Mouse (Mus musculus) regulatory T cell (primary cell): ENCODE results near the gene Fgfr2.

Source experiments
- in situ Hi-C: fragments of 300-600 bp; cut with MboI, MseI; formaldehyde crosslinking; loops from one replicate; pipeline ENCODE4 v1.15.1; 2025; ENCODE audit warnings: high pct_unique_total_duplicates

The Fgfr2 gene

GRCm38 (mm10) chr7:132702492-132703070, 420.6 kb downstream of the Fgfr2 start:
- in situ Hi-C loops: no loop called here

DNA sequence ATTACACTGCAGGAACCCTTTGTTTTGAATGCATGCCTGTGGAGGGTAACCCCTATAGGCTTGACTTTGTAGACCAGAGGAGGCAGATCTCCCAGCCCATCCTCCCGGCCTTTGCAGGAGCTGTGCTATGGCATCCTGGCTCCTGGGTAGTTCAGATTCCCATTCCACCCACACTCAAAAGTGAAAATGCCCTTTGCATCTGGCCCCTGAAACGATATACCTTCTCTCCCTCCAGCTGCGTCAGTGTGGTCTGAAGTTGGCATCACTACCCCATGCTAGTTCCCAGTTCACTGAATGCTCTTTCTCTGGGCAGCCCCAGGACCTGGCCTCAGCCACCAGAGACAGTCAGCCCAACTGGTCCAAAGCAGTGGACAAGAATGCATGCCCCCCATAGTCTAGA, 421.1 kb downstream of the Fgfr2 start:
- in situ Hi-C loops: no loop called here

DNA sequence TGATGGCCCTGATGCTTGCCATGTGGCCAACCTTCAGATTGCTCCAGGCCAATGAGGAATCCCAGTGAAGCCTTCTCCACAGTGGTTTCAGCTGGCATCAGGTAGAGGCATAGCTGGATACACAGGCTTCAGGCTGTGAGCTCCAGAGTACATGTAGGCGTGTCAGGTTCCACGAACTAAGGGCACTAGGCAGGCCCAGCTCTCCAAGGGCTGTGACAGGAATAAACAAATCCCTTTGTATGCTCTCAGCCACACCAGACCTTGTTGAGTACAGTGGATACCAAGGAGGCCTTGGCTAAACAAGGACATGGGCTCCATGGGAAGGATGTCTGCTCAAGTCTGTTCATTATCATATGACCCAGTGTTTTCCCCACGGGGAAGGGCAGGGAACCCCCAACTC, 421.7 kb downstream of the Fgfr2 start:
- in situ Hi-C loops: no loop called here

GRCm38 (mm10) chr7:132700107-132700506, 423.0 kb downstream of the Fgfr2 start:
- in situ Hi-C loops: no loop called here

GRCm38 (mm10) chr7:132699639-132700038, 423.5 kb downstream of the Fgfr2 start:
- in situ Hi-C loops: no loop called here

DNA sequence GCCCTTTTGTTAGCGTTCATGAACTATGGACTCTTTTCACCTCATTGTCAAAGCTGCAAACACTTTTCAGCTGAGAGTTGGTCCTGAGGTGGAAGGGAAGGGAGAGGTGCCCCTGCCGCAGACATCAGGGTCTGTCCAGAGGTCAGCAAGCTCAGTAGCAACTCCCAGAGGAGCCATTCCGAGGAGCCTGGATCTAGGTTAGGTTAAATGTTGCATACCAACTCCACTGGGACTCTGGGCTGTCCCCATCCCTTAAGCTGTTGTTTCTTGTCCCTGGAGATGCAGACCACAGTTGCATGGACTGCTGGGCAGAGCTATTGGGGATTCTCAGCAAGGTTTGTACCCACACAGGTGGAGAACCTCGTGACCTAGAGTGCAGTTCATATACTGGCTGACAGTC, 424.0 kb downstream of the Fgfr2 start:
- in situ Hi-C loops: no loop called here

- in situ Hi-C loops: no loop called here
Observed at GRCm38 (mm10) chr7:132698737-132699136, 424.4 kb downstream of the Fgfr2 start.

DNA sequence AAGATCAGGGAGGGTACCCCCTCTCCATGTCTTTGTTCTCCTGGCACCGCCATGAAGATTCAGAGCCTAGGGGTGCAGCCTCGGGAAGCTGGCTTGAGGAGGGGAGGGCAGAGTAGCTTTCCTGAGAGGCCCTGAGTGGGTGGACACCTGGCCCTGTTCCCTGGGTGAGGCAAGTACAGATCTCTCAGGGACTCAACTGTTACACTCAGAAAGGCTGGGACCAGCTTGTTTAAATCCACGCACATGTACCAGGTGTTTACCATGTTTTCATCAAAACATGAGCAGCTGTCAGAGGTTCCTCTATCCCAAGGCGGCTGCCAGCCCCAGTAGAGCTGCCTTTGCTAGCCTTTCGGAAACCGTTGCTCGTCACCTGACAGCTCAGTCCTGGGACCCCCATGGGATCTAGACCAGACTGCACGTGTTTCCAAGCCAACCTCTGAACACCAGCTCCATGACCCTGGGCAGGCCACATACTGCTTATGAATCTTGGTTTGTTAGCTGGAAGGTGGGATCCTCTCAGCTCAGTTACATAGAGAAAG, 425.8 kb downstream of the Fgfr2 start:
- in situ Hi-C loops: no loop called here

DNA sequence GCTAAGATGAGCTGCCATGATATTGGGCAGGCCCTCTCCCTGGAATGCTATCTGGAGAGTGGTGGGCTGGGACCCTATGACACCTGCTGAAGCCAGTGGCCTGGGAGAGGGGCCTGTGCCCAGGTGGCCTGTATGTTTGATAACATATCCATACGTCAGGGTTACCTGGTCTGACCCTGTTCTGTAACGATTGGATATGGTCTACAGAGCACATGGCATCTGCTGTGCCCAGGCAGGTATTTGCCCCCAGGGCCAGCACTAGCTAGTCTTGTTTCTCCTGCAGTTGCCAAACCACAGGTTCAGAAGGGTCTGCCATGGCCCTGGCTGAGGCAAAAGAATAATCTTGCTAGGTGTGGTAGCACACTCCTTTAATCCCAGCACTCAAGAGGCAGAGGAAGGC, 429.6 kb downstream of the Fgfr2 start:
- in situ Hi-C loops: no loop called here

- in situ Hi-C loops: no loop called here
Observed at GRCm38 (mm10) chr7:132692719-132693118, 430.4 kb downstream of the Fgfr2 start.

GRCm38 (mm10) chr7:132690716-132691472, 432.3 kb downstream of the Fgfr2 start:
- in situ Hi-C loops: no loop called here

GRCm38 (mm10) chr7:132689722-132690121, 433.4 kb downstream of the Fgfr2 start:
- in situ Hi-C loops: no loop called here

- in situ Hi-C loops: no loop called here
Observed at GRCm38 (mm10) chr7:132688721-132689120, 434.4 kb downstream of the Fgfr2 start.

GRCm38 (mm10) chr7:132687897-132688296, 435.3 kb downstream of the Fgfr2 start:
- in situ Hi-C loops: no loop called here

DNA sequence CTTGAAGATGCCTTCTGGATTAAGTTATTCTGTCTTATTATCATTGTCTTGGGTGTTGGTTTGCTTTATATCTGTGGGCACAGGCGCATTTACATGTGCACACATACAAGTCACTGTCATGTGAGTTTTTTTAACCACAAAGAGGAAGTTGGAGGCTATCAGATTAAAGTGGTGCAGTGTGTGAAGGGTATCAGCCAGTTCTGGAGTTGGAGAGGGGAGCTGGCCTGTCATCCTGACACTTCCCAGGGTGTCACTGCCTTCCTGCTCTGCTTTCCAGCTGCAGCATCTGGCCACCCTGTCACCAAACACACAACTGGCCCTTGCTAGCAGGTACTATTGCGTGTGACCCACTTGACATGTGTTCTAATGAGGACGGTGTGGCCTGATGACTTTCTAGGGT, 436.6 kb downstream of the Fgfr2 start:
- in situ Hi-C loops: no loop called here

DNA sequence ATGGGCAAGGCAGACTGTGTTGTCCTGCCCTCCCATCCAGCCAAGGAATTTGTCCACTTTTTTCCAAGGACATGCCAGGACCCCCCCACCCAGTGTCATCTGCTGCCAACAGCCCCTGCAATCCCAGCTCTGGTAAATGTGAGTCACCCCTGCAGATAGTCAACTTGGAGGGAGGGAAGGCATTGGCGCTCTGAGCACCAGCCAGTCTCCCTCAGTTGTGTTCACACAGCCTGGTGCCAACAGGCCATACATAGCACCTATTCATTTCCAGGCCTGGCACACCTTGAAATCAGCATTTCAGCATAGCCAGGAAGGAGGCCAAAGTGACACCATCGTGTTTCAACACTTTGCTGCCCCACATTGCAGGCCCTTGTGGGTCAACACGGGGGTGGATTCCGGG, 439.2 kb downstream of the Fgfr2 start:
- in situ Hi-C loops: no loop called here

GRCm38 (mm10) chr7:132682901-132683300, 440.2 kb downstream of the Fgfr2 start:
- in situ Hi-C loops: no loop called here

DNA sequence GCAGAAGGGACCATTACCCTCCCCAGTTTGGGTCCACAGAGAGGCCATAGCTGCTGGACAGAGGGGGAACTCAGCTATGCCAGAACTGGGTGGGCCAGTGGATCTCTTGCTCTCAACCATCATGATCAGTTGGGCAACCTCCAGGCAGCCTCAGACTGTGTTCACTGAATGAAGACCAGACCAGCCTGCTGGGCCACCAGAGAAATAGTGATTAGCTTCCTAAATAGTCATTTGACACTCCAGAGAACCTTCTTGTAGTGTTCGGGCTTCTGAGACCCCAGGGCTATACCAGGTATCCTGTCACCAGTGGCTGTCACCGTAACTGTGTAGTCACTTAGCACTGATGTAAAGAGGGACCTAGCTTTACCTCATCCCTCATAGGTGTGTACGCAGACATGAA, 440.8 kb downstream of the Fgfr2 start:
- in situ Hi-C loops: no loop called here

- in situ Hi-C loops: no loop called here
Observed at GRCm38 (mm10) chr7:132681831-132682230, 441.3 kb downstream of the Fgfr2 start.

DNA sequence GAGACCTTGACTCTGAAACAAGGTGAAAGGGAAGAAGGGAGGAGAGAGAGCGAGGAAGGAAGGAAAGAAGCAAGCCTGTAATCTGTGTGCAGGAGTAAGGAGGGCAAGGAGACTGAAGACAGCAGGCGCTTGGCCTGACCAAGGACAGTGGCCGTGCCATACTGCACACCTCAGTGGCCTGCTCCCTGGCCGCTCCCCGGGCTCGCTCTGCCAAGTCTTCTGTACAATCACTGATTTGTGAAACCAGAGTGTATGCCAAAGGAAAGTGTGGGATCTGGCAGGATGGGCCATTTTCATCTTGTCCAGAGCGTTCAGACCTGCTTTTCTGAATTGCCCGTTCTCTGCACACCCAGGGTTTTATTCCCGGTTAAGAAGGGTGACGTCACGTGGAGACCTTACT, 441.9 kb downstream of the Fgfr2 start:
- in situ Hi-C loops: no loop called here

GRCm38 (mm10) chr7:132679549-132679948, 443.6 kb downstream of the Fgfr2 start:
- in situ Hi-C loops: no loop called here

- in situ Hi-C loops: no loop called here
Observed at GRCm38 (mm10) chr7:132679117-132679516, 444.0 kb downstream of the Fgfr2 start.

DNA sequence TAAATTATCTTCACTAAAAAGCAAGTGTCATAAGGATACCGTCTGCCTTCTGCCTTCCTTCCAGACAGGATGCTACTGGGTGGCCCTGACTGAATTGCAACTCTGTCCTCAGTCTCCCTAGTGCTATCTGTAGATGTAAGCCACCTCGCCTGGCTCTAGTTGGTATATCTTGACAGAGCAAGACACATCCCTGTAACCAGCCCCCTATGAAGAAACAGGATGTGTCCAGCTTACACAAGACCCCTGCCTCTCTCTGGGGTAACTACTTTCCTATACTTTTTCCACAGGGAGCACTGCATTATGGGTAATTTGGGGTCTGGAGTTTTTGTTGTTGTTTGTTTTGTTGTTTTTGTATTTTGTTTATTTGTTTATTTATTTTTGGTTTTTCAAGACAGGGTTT, 447.2 kb downstream of the Fgfr2 start:
- in situ Hi-C loops: no loop called here
